In genomic region chr14:33978604-33979059, GRCm38 (mm10) we compare ENCODE assay signal across 8 mouse cellular contexts. TPM values are rescaled to one million over a fixed set of nuclear protein-coding genes. Genes with fewer than 3 reads are reported as not detected.
DNase-seq lines count a peak whose midpoint lies in the region; ATAC-seq and TF ChIP-seq lines count a peak whose summit lies in the region.

Zfp488 (minus strand) TSS chr14:33978764.

- TF ChIP-seq POLR2A in lung, adult 2 months (IDR thresholded peaks at IDR 0.05; ENCODE audit: borderline replicate concordance, extremely low read depth, low read depth, low read length), result no peak
- TF ChIP-seq POLR2A in olfactory bulb, adult 2 months (IDR thresholded peaks at IDR 0.05; ENCODE audit: insufficient read depth, low read depth, low read length), result no peak

- no peak for ATAC-seq in intestine, embryonic 14.5 days (replicated peaks; ENCODE audit: low FRiP score, low TSS enrichment, low read depth)
- ATAC-seq in erythroid progenitor cell, adult 5-6 weeks (replicated peaks; ENCODE audit: low FRiP score, poor library complexity, severe bottlenecking), result no peak

- H3K4me3 ChIP-seq in lung, adult 2 months (replicated peaks; ENCODE audit: extremely low read depth, low read depth, low read length), result no peak within 1 kb of the TSS
- H3K4me3 ChIP-seq in intestine, embryonic 14.5 days (ENCODE audit: low read depth, low read length), result peak within 1 kb of the TSS; percentile 37
- H3K4me3 ChIP-seq in olfactory bulb, adult 2 months (ENCODE audit: insufficient read depth, low read depth, low read length), result peak within 1 kb of the TSS; percentile 31

- no peaks in the 10 kb centered on the region; the same call in 1 of the 2 replicates for H3K4me1 ChIP-seq in lung, adult 2 months (ENCODE audit: control insufficient read depth, insufficient read depth, low read length)
- no peaks in the 10 kb centered on the region for H3K4me1 ChIP-seq in intestine, embryonic 14.5 days (replicated peaks; ENCODE audit: control insufficient read depth, insufficient read depth, low read length)
- H3K4me1 ChIP-seq in olfactory bulb, adult 2 months (ENCODE audit: control insufficient read depth, insufficient read depth, low read length), result peaks cover 6% of the 10 kb centered on the region

- 2% methylated on average over 25 of the region's 25 CpGs for WGBS in lung, adult 2 months
- under 1% methylated on average over 21 of the region's 25 CpGs for WGBS in intestine, embryonic 14.5 days
- WGBS in olfactory bulb, adult 2 months, result 3% methylated on average over 25 of the region's 25 CpGs

- TF ChIP-seq CTCF in lung, adult 2 months (IDR thresholded peaks at IDR 0.05; ENCODE audit: insufficient read depth, low read length), result no peak
- no peak for TF ChIP-seq CTCF in olfactory bulb, adult 2 months (IDR thresholded peaks at IDR 0.05; ENCODE audit: insufficient read depth, low read depth, low read length)

- no peak within 1 kb of the TSS for H3K27ac ChIP-seq in intestine, embryonic 14.5 days (ENCODE audit: low read depth)
- no peak within 1 kb of the TSS for H3K27ac ChIP-seq in olfactory bulb, adult 2 months (ENCODE audit: insufficient read depth, low read depth, low read length)

- H3K9me3 ChIP-seq in intestine, embryonic 14.5 days (ENCODE audit: control insufficient read depth, low read length), result no peaks in the 10 kb centered on the region

- H3K27me3 ChIP-seq in intestine, embryonic 14.5 days (replicated peaks; ENCODE audit: control insufficient read depth, insufficient read depth, low read length), result peaks cover 3% of the 10 kb centered on the region; the same call in 1 of the 2 replicates

- H3K9ac ChIP-seq in intestine, embryonic 14.5 days (ENCODE audit: low read length), result peak within 1 kb of the TSS; percentile 27; the same call in 1 of the 2 replicates

- peak within 1 kb of the TSS; percentile 78 for H3K4me2 ChIP-seq in intestine, embryonic 14.5 days (ENCODE audit: low read length)

- no peaks in the 10 kb centered on the region for H3K36me3 ChIP-seq in intestine, embryonic 14.5 days (ENCODE audit: control insufficient read depth, insufficient read depth, low read length)

- DNase-seq in cerebellum, postnatal 10 days, result peak; percentile 67 to 73
- DNase-seq in cerebellum, adult 11 months, result no peak
- peak; percentile 20 for DNase-seq in lung, postnatal 10 days
- DNase-seq in lung, adult 2 months, result no peak
- peak; percentile 57 for DNase-seq in intestine, embryonic 14.5 days (ENCODE audit: low spot score)
- no peak for DNase-seq in natural killer cell, adult 2 months (ENCODE audit: low spot score in 2 of 2)

RNA-seq across cellular contexts. Expression of gene Zfp488, which starts in this region (rescaled TPM):
- not detected in 2 replicates for polyA plus RNA-seq in lung, adult 2 months (2012; rRNA removed)
- 0.50 and 0.60 TPM in 2 replicates for polyA plus RNA-seq in intestine, embryonic 14.5 days (2014; fragmentation: Nextera tagmentation; extraction: Ambion mirVana)
- not detected in 2 replicates for polyA plus RNA-seq in olfactory bulb, adult 2 months (2012; ENCODE audit: insufficient read depth, insufficient read length, low replicate concordance, missing spikeins)
- total RNA-seq in erythroid progenitor cell, adult 5-6 weeks (2015; ENCODE audit: low replicate concordance), result 0.84 TPM in 1 of 2 replicates, not detected in the other
- total RNA-seq in erythroid progenitor cell, adult 5-6 weeks (2017; ENCODE audit: low replicate concordance), result not detected in 2 replicates

Comparison
In these comparisons a context has a peak if more than half of its experiments do, and no peak if none do; other contexts are left out.
1. DNase-seq: peak in cerebellum, postnatal 10 days (2 of 2) and lung, postnatal 10 days (single experiment); none in cerebellum, adult 11 months (single experiment), lung, adult 2 months (single experiment) and natural killer cell, adult 2 months (0 of 2).
2. Peak in DNase-seq, H3K4me3 ChIP-seq, H3K9ac ChIP-seq and H3K4me2 ChIP-seq in intestine, embryonic 14.5 days; RNA of the gene not detected or under 1 TPM.